Mouse (Mus musculus) MEL (cell line): ENCODE measurements around the gene Nop16.

ENCODE experiments used
- BHLHE40 ChIP-seq: IDR thresholded peaks from 2 replicates; pipeline ENCODE4 v1.6.1; 2012; ENCODE audit warnings: low read depth, mild to moderate bottlenecking, inconsistent platforms, low read length, improper control_type of control experiment, borderline replicate concordance
- CTCF ChIP-seq, 3 experiments: IDR thresholded peaks in 2 of 3; conservative IDR thresholded peaks in 1 of 3; 2 replicates each; pipeline ENCODE4 v1.5.1; 2011 to 2012; ENCODE audit warnings: low read length in 3 of 3, low read depth in 2 of 3, mild to moderate bottlenecking in 2 of 3, improper control_type of control experiment in 1 of 3, inconsistent platforms in 1 of 3, mixed read lengths in 1 of 3, moderate library complexity in 1 of 3; ENCODE audit not compliant: control insufficient read depth in 1 of 3, insufficient read depth in 1 of 3, poor library complexity in 1 of 3, severe bottlenecking in 1 of 3
- E2F4 ChIP-seq: IDR thresholded peaks from 2 replicates; pipeline ENCODE4 v1.6.1; 2011; ENCODE audit warnings: low read depth, low read length, improper control_type of control experiment, borderline replicate concordance
- ELF1 ChIP-seq: IDR thresholded peaks from 2 replicates; pipeline ENCODE4 v1.6.1; 2014; ENCODE audit warnings: low read depth, mild to moderate bottlenecking, inconsistent platforms, low read length, improper control_type of control experiment, moderate library complexity
- EP300 ChIP-seq, 2 experiments: IDR thresholded peaks; 2 replicates each; pipeline ENCODE4 v1.6.1; 2011; ENCODE audit warnings: improper control_type of control experiment in 2 of 2, low read length in 2 of 2, low read depth in 1 of 2, mild to moderate bottlenecking in 1 of 2
- MYC ChIP-seq: IDR thresholded peaks from 2 replicates; pipeline ENCODE4 v1.6.1; 2011; ENCODE audit warnings: low read depth, mild to moderate bottlenecking, low read length, improper control_type of control experiment, moderate library complexity
- RAD21 ChIP-seq: IDR thresholded peaks from 2 replicates; pipeline ENCODE4 v1.6.1; 2011; ENCODE audit warnings: mild to moderate bottlenecking, low read depth, low read length, improper control_type of control experiment
- SIN3A ChIP-seq: IDR thresholded peaks from 2 replicates; pipeline ENCODE4 v1.6.1; 2012; ENCODE audit warnings: low read length, improper control_type of control experiment, inconsistent platforms
- USF1 ChIP-seq: IDR thresholded peaks from 2 replicates; pipeline ENCODE4 v1.6.1; 2014; ENCODE audit warnings: low read depth, mild to moderate bottlenecking, inconsistent platforms, low read length, improper control_type of control experiment, moderate library complexity
- ZKSCAN1 ChIP-seq: IDR thresholded peaks from 2 replicates; pipeline ENCODE4 v1.6.1; 2012; ENCODE audit warnings: low read depth, mild to moderate bottlenecking, inconsistent platforms, low read length, improper control_type of control experiment, moderate library complexity
- ZNF384 ChIP-seq: IDR thresholded peaks from 2 replicates; pipeline ENCODE4 v1.6.1; 2012; ENCODE audit warnings: low read depth, mild to moderate bottlenecking, inconsistent platforms, low read length, improper control_type of control experiment

- no peak for TF ChIP-seq RAD21
- no peak for TF ChIP-seq ELF1
- TF ChIP-seq MYC = no peak
- no peak for TF ChIP-seq BHLHE40
- no peak for TF ChIP-seq SIN3A
- TF ChIP-seq E2F4 = no peak
- no peak for TF ChIP-seq ZNF384
- no peak for TF ChIP-seq CTCF (IDR thresholded peaks at IDR 0.05 in 2 of 3, conservative IDR thresholded peaks at IDR 0.05 in 1 of 3; ENCODE audit: control insufficient read depth in 1 of 3, insufficient read depth in 1 of 3, low read depth in 2 of 3, low read length in 3 of 3, poor library complexity in 1 of 3, severe bottlenecking in 1 of 3)
- no peak for TF ChIP-seq USF1
- no peak for TF ChIP-seq ZKSCAN1
- TF ChIP-seq EP300 (IDR thresholded peaks at IDR 0.05; ENCODE audit: low read depth in 1 of 2, low read length in 2 of 2) = no peak
Observed at GRCm38 (mm10) chr13:54557652-54558051, 32.2 kb downstream of the Nop16 start.
